Mouse (Mus musculus) ES-E14 (cell line): Measurements from ENCODE around the gene Ifitm6.

ENCODE experiments used
- CHD2 ChIP-seq: IDR thresholded peaks from 2 replicates; pipeline ENCODE4 v1.6.1; 2014; ENCODE audit warnings: mild to moderate bottlenecking, low read depth, low read length, inconsistent platforms
- HCFC1 ChIP-seq: IDR thresholded peaks from 2 replicates; pipeline ENCODE4 v1.6.1; 2012; ENCODE audit warnings: low read length, inconsistent platforms, borderline replicate concordance; ENCODE audit not compliant: insufficient read depth
- MAFK ChIP-seq: IDR thresholded peaks from 2 replicates; pipeline ENCODE4 v1.6.1; 2014; ENCODE audit warnings: mild to moderate bottlenecking, low read depth, low read length, inconsistent platforms; ENCODE audit not compliant: insufficient read depth
- ZNF384 ChIP-seq: IDR thresholded peaks from 2 replicates; pipeline ENCODE4 v1.6.1; 2012; ENCODE audit warnings: low read depth, low read length, inconsistent platforms

GRCm38 (mm10) chr7:141040867-141041606 is 23.3 kb upstream of the Ifitm6 start:
- TF ChIP-seq MAFK, result no peak
- TF ChIP-seq ZNF384, result no peak
- TF ChIP-seq HCFC1, result no peak
- no peak for TF ChIP-seq CHD2
